Mouse (Mus musculus) adrenal gland, postnatal 25 days (tissue): Measurements from ENCODE around the gene Gna14. TPM values are rescaled to one million over a fixed set of nuclear protein-coding genes. Genes with fewer than 3 reads are reported as not detected.

Experiments used
- DNase-seq: peaks from one replicate; pipeline ENCODE4 v3.0.0; 2021; ENCODE audit warnings: mixed read lengths
- total RNA-seq: library from RNA; stranded (reverse); gene quantifications from 2 replicates; pipeline ENCODE4 v1.2.3, GENCODE M21; 2021

Gene Gna14
- total RNA-seq, 1 experiment from 2014 or later, result 31.3 TPM

GRCm38 (mm10) chr19:16456181-16456580 is 20.6 kb downstream of the Gna14 start:
- DNase-seq, result no peak

- DNase-seq, result no peak
Measured at GRCm38 (mm10) chr19:16457127-16457526, 21.6 kb downstream of the Gna14 start.

GRCm38 (mm10) chr19:16459317-16459716 is 23.8 kb downstream of the Gna14 start:
- no peak for DNase-seq

GRCm38 (mm10) chr19:16460292-16460691 is 24.7 kb downstream of the Gna14 start:
- no peak for DNase-seq

GRCm38 (mm10) chr19:16460831-16461230 is 25.3 kb downstream of the Gna14 start:
- DNase-seq, result no peak

GRCm38 (mm10) chr19:16462461-16462860 is 26.9 kb downstream of the Gna14 start:
- DNase-seq, result no peak

- no peak for DNase-seq
Measured at GRCm38 (mm10) chr19:16464730-16465129, 29.2 kb downstream of the Gna14 start.

GRCm38 (mm10) chr19:16468756-16469374 is 33.3 kb downstream of the Gna14 start:
- DNase-seq, result no peak

GRCm38 (mm10) chr19:16472655-16473054 is 37.1 kb downstream of the Gna14 start:
- no peak for DNase-seq

GRCm38 (mm10) chr19:16477314-16477946 is 41.9 kb downstream of the Gna14 start:
- DNase-seq, result no peak

GRCm38 (mm10) chr19:16478186-16478607 is 42.6 kb downstream of the Gna14 start:
- no peak for DNase-seq

- no peak for DNase-seq
Measured at GRCm38 (mm10) chr19:16482047-16482446, 46.5 kb downstream of the Gna14 start.

GRCm38 (mm10) chr19:16484237-16484636 is 48.7 kb downstream of the Gna14 start:
- DNase-seq, result no peak

- DNase-seq, result peak; percentile 12
Measured at GRCm38 (mm10) chr19:16484671-16485070, 49.1 kb downstream of the Gna14 start.

- DNase-seq, result no peak
Measured at GRCm38 (mm10) chr19:16490756-16491155, 55.2 kb downstream of the Gna14 start.

GRCm38 (mm10) chr19:16491497-16491896 is 55.9 kb downstream of the Gna14 start:
- no peak for DNase-seq

- DNase-seq, result no peak
Measured at GRCm38 (mm10) chr19:16492453-16492852, 56.9 kb downstream of the Gna14 start.

GRCm38 (mm10) chr19:16494816-16495516 is 59.4 kb downstream of the Gna14 start:
- no peak for DNase-seq

GRCm38 (mm10) chr19:16496016-16496415 is 60.5 kb downstream of the Gna14 start:
- no peak for DNase-seq

GRCm38 (mm10) chr19:16502054-16502453 is 66.5 kb downstream of the Gna14 start:
- DNase-seq, result no peak

- no peak for DNase-seq
Measured at GRCm38 (mm10) chr19:16506711-16507364, 71.3 kb downstream of the Gna14 start.

- DNase-seq, result no peak
Measured at GRCm38 (mm10) chr19:16510343-16511080, 75.0 kb downstream of the Gna14 start.
